Mouse (Mus musculus) C2C12 (cell line): ENCODE measurements around the gene Dusp9.

ENCODE experiments used
- CTCF ChIP-seq: IDR thresholded peaks from one replicate; pipeline ENCODE4 v1.5.1; 2011; ENCODE audit not compliant: control insufficient read depth, insufficient read depth, insufficient read length
- USF1 ChIP-seq: IDR thresholded peaks from one replicate; pipeline ENCODE4 v1.6.1; 2011; ENCODE audit warnings: low read depth, mild to moderate bottlenecking, control low read depth, moderate library complexity

DNA sequence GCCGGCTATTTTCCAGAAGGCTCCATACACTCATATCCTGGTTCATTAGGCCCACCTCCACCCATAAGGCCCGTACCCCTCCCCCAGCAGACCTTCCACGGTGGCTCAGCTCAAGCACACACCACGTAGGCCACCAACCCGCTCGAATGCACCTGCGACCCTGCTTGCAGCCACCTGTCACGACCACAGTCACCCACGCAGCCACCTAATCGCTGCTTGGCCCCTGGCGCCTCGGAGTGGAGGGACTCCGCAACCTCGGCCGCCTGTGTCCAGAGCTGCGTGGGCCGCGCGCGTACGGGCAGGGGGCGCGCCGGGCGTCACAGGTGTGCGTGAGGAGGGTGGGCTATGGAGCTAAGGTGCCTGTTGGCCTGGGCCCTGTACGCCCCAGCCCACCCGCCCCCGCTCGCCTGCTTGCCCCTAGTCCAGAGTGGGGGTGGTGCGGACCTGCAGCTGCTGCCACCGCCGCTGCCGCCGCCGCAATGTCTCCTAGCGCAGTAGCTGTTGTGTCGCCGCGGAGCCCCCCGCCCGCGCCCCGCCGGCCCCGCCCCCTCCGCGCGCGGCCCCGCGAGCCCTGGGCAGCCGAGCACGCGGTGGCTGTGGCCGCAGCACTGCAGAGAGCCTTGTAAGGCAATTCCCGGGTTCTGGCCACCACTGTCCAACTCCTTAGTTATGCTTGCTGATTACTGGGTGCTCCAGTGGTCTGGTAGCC is 20.5 kb downstream of the Dusp9 start, which contains the start of gene Pnck:
- TF ChIP-seq CTCF (no peak), USF1 (no peak)
